Mouse (Mus musculus) erythroid progenitor cell, adult 5-6 weeks (primary cell): Measurements from ENCODE around the gene Nkpd1. TPM values are rescaled to one million over a fixed set of nuclear protein-coding genes. Genes with fewer than 3 reads are reported as not detected.

Experiments
- ATAC-seq: replicated peaks from 2 replicates; pipeline ENCODE4 v1.8.0; 2016; ENCODE audit warnings: moderate number of reproducible peaks, mild to moderate bottlenecking, moderate TSS enrichment, inconsistent platforms; ENCODE audit not compliant: poor library complexity, low FRiP score, severe bottlenecking
- total RNA-seq, 2 experiments: library from RNA; stranded (forward) in 1 of 2; stranded (reverse) in 1 of 2; fragments of 150-400 nt in 1 of 2; fragments of 186-747, 209-891 nt in 1 of 2; gene quantifications; 2 replicates each; pipeline versions ENCODE4 v1.2.3 to v1.2.4; 2015 to 2017; ENCODE audit warnings: low replicate concordance in 2 of 2

The Nkpd1 gene
- total RNA-seq, 2 experiments from 2014 or later, result not detected

DNA sequence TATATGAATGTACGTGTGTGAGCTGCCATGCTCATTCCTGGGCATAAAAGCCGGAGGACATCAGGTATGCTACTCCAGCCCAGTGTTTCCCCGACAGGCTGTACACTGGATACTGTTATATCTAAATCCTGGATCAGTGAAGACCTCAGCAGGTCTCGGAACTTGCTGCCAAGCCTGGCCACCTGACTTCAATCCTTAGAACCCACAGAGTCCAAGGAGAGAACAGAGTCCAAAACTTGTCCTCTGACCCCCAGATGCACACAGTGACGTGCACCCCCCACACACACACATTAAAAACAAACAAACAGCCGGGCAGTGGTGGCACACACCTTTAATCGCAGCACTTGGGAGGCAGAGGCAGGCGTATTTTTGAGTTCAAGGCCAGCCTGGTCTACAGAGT is 49.8 kb downstream of the Nkpd1 start:
- ATAC-seq, result no peak

DNA sequence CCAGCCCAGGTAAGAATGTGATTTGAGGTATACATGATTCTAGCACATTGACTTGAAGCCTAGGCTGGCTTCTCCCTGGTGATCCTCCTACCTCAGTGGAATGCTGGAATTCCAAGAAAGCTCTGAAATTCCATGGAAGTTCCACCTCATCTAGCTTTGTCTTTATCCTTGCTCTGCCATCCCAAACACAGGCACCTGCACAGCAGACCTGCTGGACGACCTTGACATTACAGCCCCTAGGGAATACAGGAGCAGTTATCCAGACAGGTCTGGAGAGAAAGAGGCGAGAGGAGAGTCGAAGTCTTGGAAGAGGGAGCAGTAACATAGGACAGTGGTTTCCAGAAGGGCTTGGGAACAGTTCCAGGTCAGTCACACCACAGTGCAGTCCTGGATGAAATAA is 52.0 kb downstream of the Nkpd1 start:
- no peak for ATAC-seq

DNA sequence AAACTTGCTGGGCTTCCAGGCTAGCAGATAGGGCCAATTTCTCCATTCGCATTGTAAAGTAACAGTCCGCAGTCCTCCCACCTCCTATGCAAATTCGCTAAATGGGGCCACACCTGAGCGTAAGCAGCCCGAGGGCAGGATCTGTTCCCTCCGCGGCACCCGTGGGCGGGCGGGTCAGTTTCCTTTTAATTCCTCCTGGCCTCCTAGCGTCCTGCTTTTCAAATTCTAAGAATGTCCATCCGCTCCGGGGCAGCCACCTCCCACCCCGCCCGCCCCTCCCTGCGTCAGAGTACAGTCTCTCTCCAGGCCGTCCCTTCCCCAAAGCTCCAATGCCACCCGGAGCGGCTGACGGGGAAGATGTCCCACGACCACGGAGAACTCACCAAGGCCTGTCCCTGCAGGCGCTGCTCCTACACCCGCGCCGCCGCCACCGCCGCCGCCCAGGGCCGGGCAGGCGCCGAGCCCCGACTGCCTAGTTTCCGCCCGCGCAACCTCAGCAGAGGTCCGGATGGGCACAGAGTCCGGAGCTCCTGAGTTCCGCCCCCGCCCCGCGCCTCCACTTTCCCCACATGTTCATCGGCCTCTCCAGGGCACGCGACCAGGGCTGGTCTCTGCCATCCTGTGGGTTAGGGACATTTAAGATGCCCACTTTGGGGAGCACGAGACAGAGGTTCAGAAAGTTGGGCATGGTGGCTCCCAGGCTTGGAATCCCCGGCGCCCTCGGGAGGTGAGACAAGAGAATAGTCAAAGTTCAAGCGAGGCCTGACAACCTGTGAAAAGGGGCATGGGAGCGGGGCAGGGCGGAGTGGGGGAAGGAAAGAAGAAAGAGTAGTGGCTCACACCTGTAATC is 55.5 kb downstream of the Nkpd1 start:
- ATAC-seq, result peak; percentile 82

DNA sequence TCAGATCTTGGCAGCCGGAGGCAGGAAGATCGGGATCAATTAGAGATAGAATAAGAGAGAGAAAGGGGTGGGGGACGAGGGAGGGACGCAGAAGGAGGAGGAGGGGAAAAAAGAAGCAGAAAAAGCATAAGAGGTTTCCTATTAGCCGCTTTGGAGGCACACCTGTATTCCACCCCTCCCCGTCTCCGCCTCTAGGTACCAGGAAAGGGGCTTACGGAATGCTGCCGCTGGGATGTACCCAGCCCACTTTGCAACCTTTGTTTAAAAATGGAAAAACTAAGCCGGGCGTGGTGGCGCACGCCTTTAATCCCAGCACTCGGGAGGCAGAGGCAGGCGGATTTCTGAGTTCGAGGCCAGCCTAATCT is 56.1 kb downstream of the Nkpd1 start:
- no peak for ATAC-seq

Other genes starting within 250 kb of the Nkpd1 start
- gene Vasp, start 246.0 kb upstream of the Nkpd1 start, total RNA-seq (2015; ENCODE audit: low replicate concordance), result 34.0 and 58.7 TPM in 2 replicates
- 17.9 and 26.7 TPM in 2 replicates for gene Vasp, start 246.0 kb upstream of the Nkpd1 start, total RNA-seq (2017; ENCODE audit: low replicate concordance)
- gene Ppm1n, start 237.8 kb upstream of the Nkpd1 start, total RNA-seq (2015; ENCODE audit: low replicate concordance), result not detected in 2 replicates
- not detected in 2 replicates for gene Ppm1n, start 237.8 kb upstream of the Nkpd1 start, total RNA-seq (2017; ENCODE audit: low replicate concordance)
- 4.0 TPM in 1 of 2 replicates, not detected in the other for gene Rtn2, start 235.2 kb upstream of the Nkpd1 start, total RNA-seq (2015; ENCODE audit: low replicate concordance)
- not detected in 2 replicates for gene Rtn2, start 235.2 kb upstream of the Nkpd1 start, total RNA-seq (2017; ENCODE audit: low replicate concordance)
- 6.3 and 7.9 TPM in 2 replicates for gene Fosb, start 207.8 kb upstream of the Nkpd1 start, total RNA-seq (2015; ENCODE audit: low replicate concordance)
- gene Fosb, start 207.8 kb upstream of the Nkpd1 start, total RNA-seq (2017; ENCODE audit: low replicate concordance), result 1.3 and 3.3 TPM in 2 replicates
- 3.6 and 12.6 TPM in 2 replicates for gene Ercc1, start 173.1 kb upstream of the Nkpd1 start, total RNA-seq (2015; ENCODE audit: low replicate concordance)
- gene Ercc1, start 173.1 kb upstream of the Nkpd1 start, total RNA-seq (2017; ENCODE audit: low replicate concordance), result 1.2 and 1.8 TPM in 2 replicates
- 2.1 and 3.6 TPM in 2 replicates for gene Cd3eap, start 158.4 kb upstream of the Nkpd1 start, total RNA-seq (2015; ENCODE audit: low replicate concordance)
- gene Cd3eap, start 158.4 kb upstream of the Nkpd1 start, total RNA-seq (2017; ENCODE audit: low replicate concordance), result 0.45 and 4.0 TPM in 2 replicates
- not detected in 2 replicates for gene Ppp1r13l, start 158.1 kb upstream of the Nkpd1 start, total RNA-seq (2015; ENCODE audit: low replicate concordance)
- 0.64 and 1.7 TPM in 2 replicates for gene Ppp1r13l, start 158.1 kb upstream of the Nkpd1 start, total RNA-seq (2017; ENCODE audit: low replicate concordance)
- gene Ercc2, start 135.8 kb upstream of the Nkpd1 start, total RNA-seq (2015; ENCODE audit: low replicate concordance), result 1.7 and 1.8 TPM in 2 replicates
- 5.3 and 11.3 TPM in 2 replicates for gene Ercc2, start 135.8 kb upstream of the Nkpd1 start, total RNA-seq (2017; ENCODE audit: low replicate concordance)
- 2.5 TPM in 1 of 2 replicates, not detected in the other for gene Klc3, start 113.7 kb upstream of the Nkpd1 start, total RNA-seq (2015; ENCODE audit: low replicate concordance)
- not detected in 2 replicates for gene Klc3, start 113.7 kb upstream of the Nkpd1 start, total RNA-seq (2017; ENCODE audit: low replicate concordance)
- gene Ckm, start 113.1 kb upstream of the Nkpd1 start, total RNA-seq (2015; ENCODE audit: low replicate concordance), result not detected in 2 replicates
- not detected in 2 replicates for gene Ckm, start 113.1 kb upstream of the Nkpd1 start, total RNA-seq (2017; ENCODE audit: low replicate concordance)
- 4.3 and 8.8 TPM in 2 replicates for gene Mark4, start 59.0 kb upstream of the Nkpd1 start, total RNA-seq (2015; ENCODE audit: low replicate concordance)
- gene Mark4, start 59.0 kb upstream of the Nkpd1 start, total RNA-seq (2017; ENCODE audit: low replicate concordance), result 1.1 and 1.2 TPM in 2 replicates
- not detected in 2 replicates for gene Exoc3l2, start 54.5 kb upstream of the Nkpd1 start, total RNA-seq (2015; ENCODE audit: low replicate concordance)
- not detected in 2 replicates for gene Exoc3l2, start 54.5 kb upstream of the Nkpd1 start, total RNA-seq (2017; ENCODE audit: low replicate concordance)
- gene Bloc1s3, start 9.5 kb upstream of the Nkpd1 start, total RNA-seq (2015; ENCODE audit: low replicate concordance), result 2.9 TPM in 2 replicates
- gene Bloc1s3, start 9.5 kb upstream of the Nkpd1 start, total RNA-seq (2017; ENCODE audit: low replicate concordance), result 0.13 and 0.15 TPM in 2 replicates
- gene Trappc6a, start 9.4 kb upstream of the Nkpd1 start, total RNA-seq (2015; ENCODE audit: low replicate concordance), result 12.6 and 31.9 TPM in 2 replicates
- 3.5 and 5.8 TPM in 2 replicates for gene Trappc6a, start 9.4 kb upstream of the Nkpd1 start, total RNA-seq (2017; ENCODE audit: low replicate concordance)
- gene Ppp1r37, start 45.2 kb downstream of the Nkpd1 start, total RNA-seq (2015; ENCODE audit: low replicate concordance), result 51.1 and 51.5 TPM in 2 replicates
- gene Ppp1r37, start 45.2 kb downstream of the Nkpd1 start, total RNA-seq (2017; ENCODE audit: low replicate concordance), result 54.5 and 74.7 TPM in 2 replicates
- not detected in 2 replicates for gene Zfp296, start 59.4 kb downstream of the Nkpd1 start, total RNA-seq (2015; ENCODE audit: low replicate concordance)
- 1.7 TPM in 1 of 2 replicates, not detected in the other for gene Zfp296, start 59.4 kb downstream of the Nkpd1 start, total RNA-seq (2017; ENCODE audit: low replicate concordance)
- 78.9 and 80.1 TPM in 2 replicates for gene Gemin7, start 59.8 kb downstream of the Nkpd1 start, total RNA-seq (2015; ENCODE audit: low replicate concordance)
- gene Gemin7, start 59.8 kb downstream of the Nkpd1 start, total RNA-seq (2017; ENCODE audit: low replicate concordance), result 19.6 and 26.4 TPM in 2 replicates
- 12.3 and 14.3 TPM in 2 replicates for gene Clasrp, start 86.6 kb downstream of the Nkpd1 start, total RNA-seq (2015; ENCODE audit: low replicate concordance)
- 19.9 and 45.4 TPM in 2 replicates for gene Clasrp, start 86.6 kb downstream of the Nkpd1 start, total RNA-seq (2017; ENCODE audit: low replicate concordance)
- 1.7 and 3.2 TPM in 2 replicates for gene Relb, start 111.6 kb downstream of the Nkpd1 start, total RNA-seq (2015; ENCODE audit: low replicate concordance)
- 4.0 TPM in 1 of 2 replicates, not detected in the other for gene Relb, start 111.6 kb downstream of the Nkpd1 start, total RNA-seq (2017; ENCODE audit: low replicate concordance)
- 34.8 and 90.5 TPM in 2 replicates for gene Clptm1, start 147.2 kb downstream of the Nkpd1 start, total RNA-seq (2015; ENCODE audit: low replicate concordance)
- 34.0 and 34.3 TPM in 2 replicates for gene Clptm1, start 147.2 kb downstream of the Nkpd1 start, total RNA-seq (2017; ENCODE audit: low replicate concordance)
- 8.0 and 22.7 TPM in 2 replicates for gene Apoc2, start 160.1 kb downstream of the Nkpd1 start, total RNA-seq (2015; ENCODE audit: low replicate concordance)
- not detected in 2 replicates for gene Apoc2, start 160.1 kb downstream of the Nkpd1 start, total RNA-seq (2017; ENCODE audit: low replicate concordance)
- not detected in 2 replicates for gene Gm44805, start 163.6 kb downstream of the Nkpd1 start, total RNA-seq (2015; ENCODE audit: low replicate concordance)
- not detected in 2 replicates for gene Gm44805, start 163.6 kb downstream of the Nkpd1 start, total RNA-seq (2017; ENCODE audit: low replicate concordance)
- gene Apoc4, start 163.6 kb downstream of the Nkpd1 start, total RNA-seq (2015; ENCODE audit: low replicate concordance), result not detected in 2 replicates
- not detected in 2 replicates for gene Apoc4, start 163.6 kb downstream of the Nkpd1 start, total RNA-seq (2017; ENCODE audit: low replicate concordance)
- 28.1 TPM in 1 of 2 replicates, not detected in the other for gene Apoc1, start 174.8 kb downstream of the Nkpd1 start, total RNA-seq (2015; ENCODE audit: low replicate concordance)
- not detected in 2 replicates for gene Apoc1, start 174.8 kb downstream of the Nkpd1 start, total RNA-seq (2017; ENCODE audit: low replicate concordance)
- 49.9 and 66.0 TPM in 2 replicates for gene Apoe, start 181.3 kb downstream of the Nkpd1 start, total RNA-seq (2015; ENCODE audit: low replicate concordance)
- 260 and 282 TPM in 2 replicates for gene Apoe, start 181.3 kb downstream of the Nkpd1 start, total RNA-seq (2017; ENCODE audit: low replicate concordance)
- 14.7 and 16.9 TPM in 2 replicates for gene Tomm40, start 197.6 kb downstream of the Nkpd1 start, total RNA-seq (2015; ENCODE audit: low replicate concordance)
- gene Tomm40, start 197.6 kb downstream of the Nkpd1 start, total RNA-seq (2017; ENCODE audit: low replicate concordance), result 8.9 and 10.4 TPM in 2 replicates
- not detected in 2 replicates for gene Nectin2, start 232.6 kb downstream of the Nkpd1 start, total RNA-seq (2015; ENCODE audit: low replicate concordance)
- gene Nectin2, start 232.6 kb downstream of the Nkpd1 start, total RNA-seq (2017; ENCODE audit: low replicate concordance), result 0.64 TPM in 1 of 2 replicates, not detected in the other